Comparison of ENCODE assay signal across 15 mouse cellular contexts in genomic region chr19:25344371-25344770, GRCm38 (mm10).
DNase-seq lines count a peak whose midpoint lies in the region; ATAC-seq lines count a peak whose summit lies in the region.
"Had no signal": no experiment of that assay in that cellular context is flagged by ENCODE, and none has a peak within 500 bp of the region (broad histone marks: within the 10 kb centered on the region; RNA-seq: fewer than 3 reads in every experiment).

No protein-coding gene starts in this region.

- peaks cover 6% of the 10 kb centered on the region for H3K4me1 ChIP-seq in hindbrain, embryonic 16.5 days (ENCODE audit: control insufficient read depth, insufficient read depth, low read depth, low read length)
- peaks cover 13% of the 10 kb centered on the region for H3K4me1 ChIP-seq in hindbrain, embryonic 10.5 days (replicated peaks)
- peaks cover 17% of the 10 kb centered on the region for H3K4me1 ChIP-seq in lung, embryonic 16.5 days (replicated peaks; ENCODE audit: control insufficient read depth, insufficient read depth, low read length)
- peaks cover 21% of the 10 kb centered on the region for H3K4me1 ChIP-seq in stomach, embryonic 16.5 days (ENCODE audit: control insufficient read depth, insufficient read depth, low read length)
- H3K4me1 ChIP-seq: hindbrain, embryonic 12.5 days had no signal

- peak overlapping the region; percentile 37 for H3K4me2 ChIP-seq in hindbrain, embryonic 16.5 days (ENCODE audit: low read length)
- H3K4me2 ChIP-seq in lung, embryonic 16.5 days (ENCODE audit: low read depth, low read length), result peak overlapping the region; percentile 57; the same call in 1 of the 2 replicates
- H3K4me2 ChIP-seq in stomach, embryonic 16.5 days (ENCODE audit: low read depth, low read length), result peak overlapping the region; percentile 40; the same call in 1 of the 2 replicates
- H3K4me2 ChIP-seq: hindbrain, embryonic 12.5 days; limb, embryonic 12.5 days had no signal

- peak; percentile 10 to 31 for DNase-seq in cerebellum, postnatal 25 days
- DNase-seq in cerebellum, adult 18-20 months, result no peak
- no peak for DNase-seq in hindbrain, embryonic 10.5 days (ENCODE audit: low spot score)
- DNase-seq in lung, postnatal 14 days, result no peak
- no peak for DNase-seq in urinary bladder, adult 18-20 months (ENCODE audit: low spot score in 2 of 2)
- DNase-seq: cerebellum, adult 11 months; forebrain, postnatal 0 days; kidney, adult 11 months; layer of hippocampus, postnatal 36 days had no signal

- no peak for ATAC-seq in hindbrain, embryonic 16.5 days
- no peak for ATAC-seq in lung, embryonic 16.5 days (ENCODE audit: low read depth)
- no peak for ATAC-seq in stomach, embryonic 16.5 days (ENCODE audit: insufficient read depth, low FRiP score)
- ATAC-seq: forebrain, postnatal 0 days had no signal

- no peaks in the 10 kb centered on the region for H3K36me3 ChIP-seq in hindbrain, embryonic 16.5 days (ENCODE audit: control insufficient read depth, insufficient read depth, low read length)
- no peaks in the 10 kb centered on the region for H3K36me3 ChIP-seq in hindbrain, embryonic 10.5 days
- no peaks in the 10 kb centered on the region for H3K36me3 ChIP-seq in lung, embryonic 16.5 days (ENCODE audit: control insufficient read depth, insufficient read depth, low read length)
- no peaks in the 10 kb centered on the region for H3K36me3 ChIP-seq in stomach, embryonic 16.5 days (ENCODE audit: control insufficient read depth, insufficient read depth, low read length)
- H3K36me3 ChIP-seq: hindbrain, embryonic 12.5 days; limb, embryonic 12.5 days had no signal

- H3K27ac ChIP-seq in hindbrain, embryonic 16.5 days (ENCODE audit: low read depth, low read length), result no peak overlapping the region
- H3K27ac ChIP-seq in hindbrain, embryonic 10.5 days, result no peak overlapping the region
- no peak overlapping the region for H3K27ac ChIP-seq in lung, embryonic 16.5 days (ENCODE audit: low read length)
- peak overlapping the region; percentile 52; the same call in 1 of the 2 replicates for H3K27ac ChIP-seq in stomach, embryonic 16.5 days (ENCODE audit: low read length)
- H3K27ac ChIP-seq: hindbrain, embryonic 12.5 days; limb, embryonic 12.5 days had no signal

- no peaks in the 10 kb centered on the region for H3K27me3 ChIP-seq in hindbrain, embryonic 16.5 days (replicated peaks; ENCODE audit: control insufficient read depth, insufficient read depth, low read length)
- no peaks in the 10 kb centered on the region for H3K27me3 ChIP-seq in hindbrain, embryonic 10.5 days (ENCODE audit: insufficient read depth, poor library complexity, severe bottlenecking)
- 0 out of 2 replicates have a peak, but pooled peaks cover 2% of the 10 kb centered on the region for H3K27me3 ChIP-seq in lung, embryonic 16.5 days (ENCODE audit: control insufficient read depth, insufficient read depth, low read depth, low read length)
- H3K27me3 ChIP-seq in stomach, embryonic 16.5 days (ENCODE audit: control insufficient read depth, insufficient read depth, low read length), result no peaks in the 10 kb centered on the region
- H3K27me3 ChIP-seq: hindbrain, embryonic 12.5 days; limb, embryonic 12.5 days had no signal

- H3K4me3 ChIP-seq in hindbrain, embryonic 16.5 days (ENCODE audit: low read length), result no peak overlapping the region
- H3K4me3 ChIP-seq in hindbrain, embryonic 10.5 days, result no peak overlapping the region
- no peak overlapping the region for H3K4me3 ChIP-seq in lung, embryonic 16.5 days (ENCODE audit: low read length)
- H3K4me3 ChIP-seq in stomach, embryonic 16.5 days (replicated peaks; ENCODE audit: low read length), result no peak overlapping the region
- H3K4me3 ChIP-seq: erythroblast, embryonic 14.5 days; hindbrain, embryonic 12.5 days; limb, embryonic 12.5 days had no signal

- no peaks in the 10 kb centered on the region for H3K9me3 ChIP-seq in hindbrain, embryonic 16.5 days (ENCODE audit: control insufficient read depth, low read length)
- H3K9me3 ChIP-seq in hindbrain, embryonic 10.5 days, result no peaks in the 10 kb centered on the region
- no peaks in the 10 kb centered on the region for H3K9me3 ChIP-seq in lung, embryonic 16.5 days (ENCODE audit: control insufficient read depth, low read length)
- H3K9me3 ChIP-seq in stomach, embryonic 16.5 days (replicated peaks; ENCODE audit: control insufficient read depth, low read length), result no peaks in the 10 kb centered on the region
- H3K9me3 ChIP-seq: hindbrain, embryonic 12.5 days; limb, embryonic 12.5 days had no signal

- no peak overlapping the region for H3K9ac ChIP-seq in hindbrain, embryonic 16.5 days (ENCODE audit: low read depth, low read length)
- H3K9ac ChIP-seq in lung, embryonic 16.5 days (ENCODE audit: low read length), result no peak overlapping the region
- no peak overlapping the region for H3K9ac ChIP-seq in stomach, embryonic 16.5 days (ENCODE audit: low read length)
- H3K9ac ChIP-seq: forebrain, postnatal 0 days; hindbrain, embryonic 12.5 days; limb, embryonic 12.5 days had no signal

- 45% methylated on average over 6 of the region's 6 CpGs for WGBS in hindbrain, embryonic 16.5 days
- WGBS in hindbrain, embryonic 10.5 days, result 87% methylated on average over 6 of the region's 6 CpGs
- whole genome bisulfite sequencing in lung, embryonic 16.5 days, result 21% methylated on average over 6 of the region's 6 CpGs
- 32% methylated on average over 6 of the region's 6 CpGs for WGBS in stomach, embryonic 16.5 days

Comparison
In these comparisons a context has a peak if more than half of its experiments do, and no peak if none do; other contexts are left out.
1. DNase-seq: peak in cerebellum, postnatal 25 days (2 of 2); none in cerebellum, adult 18-20 months (0 of 2), hindbrain, embryonic 10.5 days (single experiment), lung, postnatal 14 days (single experiment) and urinary bladder, adult 18-20 months (0 of 2).
2. Peak in every context shown above with its lines, with median percentiles within 50 percentile points of each other: H3K4me2 ChIP-seq.